Mouse (Mus musculus): ENCODE measurements around the gene Dmwd.

- TF ChIP-seq CTCF (IDR thresholded peaks at IDR 0.05; ENCODE audit: extremely low read depth, insufficient read depth, low read length) = peak; percentile 59
- no peak for TF ChIP-seq POLR2A (IDR thresholded peaks at IDR 0.05; ENCODE audit: extremely low read depth, insufficient read depth, low read length)
Observed at GRCm38 (mm10) chr7:19029084-19029653, 46.9 kb upstream of the Dmwd start.

Measured in cortical plate, adult 2 months (tissue).